Mouse (Mus musculus) kidney, adult 2 months (tissue): ENCODE measurements around the gene Mitf. TPM values are rescaled to one million over a fixed set of nuclear protein-coding genes. Genes with fewer than 3 reads are reported as not detected.
A peak's percentile ranks its signal among the peaks of the same experiment; 100 is the strongest.

Experiments
- DNase-seq: peaks from one replicate; pipeline ENCODE4 v3.0.0; 2021
- H3K27ac ChIP-seq: fragments of 200-500 bp; 2 replicates; pipeline ENCODE4 v1.5.1; 2012; ENCODE audit warnings: low read depth, low read length, control low read depth, inconsistent platforms; ENCODE audit not compliant: insufficient read depth
- H3K27me3 ChIP-seq: fragments of 200-500 bp; replicated peaks from 2 replicates; pipeline ENCODE4 v1.6.1; 2012; ENCODE audit warnings: mild to moderate bottlenecking, moderate library complexity, low read length, inconsistent platforms; ENCODE audit not compliant: control insufficient read depth, insufficient read depth
- H3K36me3 ChIP-seq: fragments of 200-500 bp; 2 replicates; pipeline ENCODE4 v1.6.1; 2012; ENCODE audit warnings: mild to moderate bottlenecking, moderate library complexity, low read length, inconsistent platforms; ENCODE audit not compliant: control insufficient read depth, insufficient read depth
- H3K4me1 ChIP-seq: fragments of 200-500 bp; 2 replicates; pipeline ENCODE4 v1.6.1; 2011; ENCODE audit warnings: low read length; ENCODE audit not compliant: control insufficient read depth, insufficient read depth
- H3K4me3 ChIP-seq: fragments of 200-500 bp; 2 replicates; pipeline ENCODE4 v1.5.1; 2011; ENCODE audit warnings: mild to moderate bottlenecking, low read depth, low read length, control low read depth; ENCODE audit not compliant: insufficient read depth
- CTCF ChIP-seq: fragments of 200-500 bp; conservative IDR thresholded peaks from 2 replicates; pipeline ENCODE4 v1.5.1; 2011; ENCODE audit warnings: low read depth, mild to moderate bottlenecking, control low read depth, low read length, moderate library complexity, mixed read lengths; ENCODE audit not compliant: insufficient read depth, insufficient read length
- POLR2A ChIP-seq: fragments of 200-500 bp; IDR thresholded peaks from one replicate; pipeline ENCODE4 v1.6.1; 2011; ENCODE audit warnings: low read depth, low read length, control low read depth
- WGBS: fragments of 180-500 bp; shearing (Covaris S2); methylation state at CpG from one replicate; pipeline ENCODE4 v1.1.7; 2018; 5-methylcytosine and 5-hydroxymethylcytosine counted together
- polyA plus RNA-seq: library from polyadenylated mRNA; depleted of rRNA; stranded (reverse); fragments of >200 nt; gene quantifications from 2 replicates; pipeline ENCODE4 v1.2.3, GENCODE M21; 2012

The Mitf gene
- polyA plus RNA-seq, 1 experiment = 8.3 TPM

DNA sequence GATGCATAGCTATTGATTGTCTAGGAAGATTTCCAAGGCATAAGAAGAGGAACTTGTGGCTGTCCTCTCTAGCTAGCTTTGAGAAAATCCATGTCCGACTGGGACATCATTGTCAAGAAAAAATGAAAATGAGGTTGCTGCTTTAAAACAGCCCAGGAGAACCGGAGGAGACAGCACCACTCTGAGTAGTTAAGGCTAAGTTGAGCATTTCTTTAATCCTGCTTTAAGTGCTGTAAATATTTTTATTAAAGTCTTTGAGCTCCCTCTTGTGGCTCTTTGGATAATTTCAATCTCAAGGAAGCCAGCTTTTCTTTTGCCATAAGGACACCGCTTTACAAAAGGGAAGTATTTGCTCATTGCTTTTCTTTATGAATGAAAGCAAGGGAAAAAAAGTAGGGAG lies 196.3 kb downstream of the Mitf start:
- H3K4me1 ChIP-seq = no peaks in the 10 kb centered on the region
- TF ChIP-seq CTCF = 0 out of 2 replicates have a peak, but pooled peaks have one; percentile 6
- no peak for TF ChIP-seq POLR2A
- 13% methylated on average over 3 of the region's 3 CpGs for WGBS
- H3K27me3 ChIP-seq = no peaks in the 10 kb centered on the region
- H3K36me3 ChIP-seq = no peaks in the 10 kb centered on the region
- H3K27ac ChIP-seq = no peak overlapping the region
- H3K4me3 ChIP-seq = no peak overlapping the region
- DNase-seq = peak; percentile 60

DNA sequence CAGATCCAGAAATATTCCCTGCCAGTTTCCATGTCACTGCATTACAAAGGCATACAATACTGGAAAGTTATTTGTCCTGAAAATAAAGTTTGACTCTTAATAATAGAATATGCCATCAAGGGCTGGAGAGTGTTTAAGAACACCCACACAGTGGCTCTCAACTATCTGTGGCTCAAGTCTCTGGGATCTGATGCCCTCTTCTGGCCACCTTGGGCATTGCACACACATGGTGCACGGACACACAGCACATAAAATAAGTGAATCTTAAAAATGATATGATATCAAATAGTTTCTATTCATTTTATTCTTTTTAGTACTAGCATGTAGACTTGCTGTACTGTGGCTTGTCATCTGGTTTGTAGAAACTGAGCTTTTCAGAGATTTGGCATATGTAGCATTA lies 198.7 kb downstream of the Mitf start:
- TF ChIP-seq CTCF (peak; percentile 62), POLR2A (no peak)
- Histone ChIP-seq H3K36me3 (no peaks in the 10 kb centered on the region), H3K27ac (no peak overlapping the region), H3K27me3 (no peaks in the 10 kb centered on the region), H3K4me3 (no peak overlapping the region), H3K4me1 (no peaks in the 10 kb centered on the region)
- DNase-seq = peak; percentile 32
- WGBS = 79% methylated on average over 1 of the region's 1 CpGs

DNA sequence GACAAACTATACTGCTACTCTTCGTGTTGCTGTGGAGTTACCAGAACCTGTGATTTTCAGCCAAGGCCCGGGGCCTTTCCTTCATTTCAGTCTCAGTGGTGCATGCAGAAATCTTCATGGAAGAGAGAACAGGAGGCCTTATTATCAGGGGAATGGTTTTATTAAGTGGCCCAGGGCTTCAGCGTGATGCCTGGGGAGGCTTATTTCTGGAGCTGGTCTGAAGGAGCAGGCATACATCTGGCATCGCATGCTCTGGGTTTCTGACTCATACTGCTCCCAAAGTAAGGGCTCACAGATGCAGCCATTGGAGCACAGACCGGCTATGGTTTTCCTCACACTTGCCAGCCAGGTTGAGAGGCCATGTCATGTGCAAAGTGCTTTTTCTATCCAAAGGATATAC lies 208.2 kb downstream of the Mitf start:
- H3K4me3 ChIP-seq = no peak overlapping the region
- no peak overlapping the region for H3K27ac ChIP-seq
- no peaks in the 10 kb centered on the region for H3K4me1 ChIP-seq
- H3K27me3 ChIP-seq = no peaks in the 10 kb centered on the region
- H3K36me3 ChIP-seq = no peaks in the 10 kb centered on the region; the same call in none of the 2 replicates
- TF ChIP-seq POLR2A (no peak), CTCF (no peak)
- no peak for DNase-seq
- WGBS = 67% methylated on average over 5 of the region's 5 CpGs

DNA sequence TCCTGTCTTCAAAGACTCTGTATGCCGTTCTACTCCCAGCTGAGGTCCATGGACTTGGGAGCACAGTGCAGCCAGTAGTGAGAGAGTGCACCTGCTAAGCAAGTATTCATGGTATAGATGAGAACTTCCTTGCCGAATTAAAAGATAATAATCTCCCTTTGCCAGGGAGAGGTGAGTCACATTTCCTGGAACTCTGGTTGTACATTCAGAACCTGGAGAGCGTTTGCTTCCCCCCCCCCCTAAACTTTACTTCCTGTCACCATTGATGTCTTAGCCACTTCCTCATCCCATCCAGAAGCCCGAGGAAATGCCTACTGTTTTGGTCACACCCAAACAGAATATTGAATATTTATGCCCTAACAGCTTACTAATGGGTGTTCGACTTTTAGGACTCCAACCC lies 209.0 kb downstream of the Mitf start:
- Histone ChIP-seq H3K4me1 (no peaks in the 10 kb centered on the region), H3K27ac (no peak overlapping the region), H3K36me3 (no peaks in the 10 kb centered on the region; the same call in none of the 2 replicates), H3K27me3 (no peaks in the 10 kb centered on the region), H3K4me3 (no peak overlapping the region)
- DNase-seq = no peak
- WGBS = 62% methylated on average over 5 of the region's 5 CpGs
- TF ChIP-seq POLR2A (no peak), CTCF (no peak)

DNA sequence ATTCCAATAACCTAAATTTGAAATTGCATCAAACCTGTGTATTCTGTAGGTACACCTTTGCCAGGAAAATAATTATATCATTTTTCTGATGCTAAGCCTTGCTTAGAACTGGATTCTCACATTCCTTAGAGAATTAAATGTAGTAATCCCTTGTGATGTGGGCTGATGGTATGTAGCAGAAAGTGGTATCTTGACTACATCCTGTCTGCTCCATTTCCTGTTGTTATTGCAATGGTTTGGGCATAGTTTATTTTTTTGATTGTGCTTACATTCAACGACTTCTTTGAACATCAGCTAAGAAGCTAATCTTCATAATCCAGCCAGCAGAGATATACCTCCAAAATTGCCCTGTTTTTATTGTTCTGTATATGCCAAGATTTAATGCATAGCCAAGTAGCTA lies 217.0 kb downstream of the Mitf start:
- H3K4me3 ChIP-seq = no peak overlapping the region
- TF ChIP-seq CTCF = no peak
- TF ChIP-seq POLR2A = no peak
- H3K27ac ChIP-seq = no peak overlapping the region
- DNase-seq = no peak
- WGBS = 50% methylated on average over 1 of the region's 1 CpGs
- H3K36me3 ChIP-seq = no peaks in the 10 kb centered on the region
- no peaks in the 10 kb centered on the region for H3K27me3 ChIP-seq
- no peaks in the 10 kb centered on the region for H3K4me1 ChIP-seq

DNA sequence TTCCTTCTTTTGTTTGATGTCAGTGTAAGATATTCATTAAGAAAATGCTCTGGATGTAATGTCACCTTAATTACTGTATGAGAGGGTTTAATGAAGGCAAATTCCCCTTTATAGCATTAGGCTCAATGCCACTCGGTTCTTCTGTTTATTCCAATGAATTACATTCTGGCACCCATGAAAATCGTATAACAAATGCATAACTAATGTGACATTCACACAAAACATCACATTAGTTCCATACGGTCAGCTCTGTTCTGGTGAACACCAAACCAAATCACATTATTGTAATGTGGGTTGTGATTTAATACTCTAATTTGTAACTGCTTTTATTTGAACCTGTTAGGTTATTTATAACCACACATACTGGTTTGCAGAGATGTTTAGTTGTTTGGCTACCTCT lies 231.7 kb downstream of the Mitf start:
- no peaks in the 10 kb centered on the region for H3K36me3 ChIP-seq
- 69% methylated on average over 3 of the region's 3 CpGs for WGBS
- no peak overlapping the region for H3K27ac ChIP-seq
- H3K4me3 ChIP-seq = no peak overlapping the region
- DNase-seq = no peak
- no peaks in the 10 kb centered on the region for H3K27me3 ChIP-seq
- no peaks in the 10 kb centered on the region for H3K4me1 ChIP-seq
- no peak for TF ChIP-seq POLR2A
- no peak for TF ChIP-seq CTCF

DNA sequence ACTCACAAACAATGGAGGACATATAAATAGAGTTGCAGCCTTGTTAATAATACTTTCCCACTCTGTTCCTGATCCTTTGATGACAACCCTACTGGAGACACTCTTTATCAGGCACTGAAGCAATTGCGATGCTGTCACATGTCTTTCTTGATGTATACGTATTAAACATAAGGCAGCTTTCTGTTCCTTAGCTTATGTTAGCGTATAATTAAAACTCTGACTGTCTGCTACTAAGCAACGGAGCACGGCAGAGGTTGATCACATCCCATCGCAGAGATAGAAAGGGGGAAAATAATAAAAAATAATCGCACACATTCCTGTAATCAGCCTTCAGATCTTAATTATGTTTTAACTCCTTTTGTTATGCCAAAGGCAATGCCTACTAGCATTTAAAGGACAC lies 234.9 kb downstream of the Mitf start:
- Histone ChIP-seq H3K36me3 (no peaks in the 10 kb centered on the region), H3K27ac (no peak overlapping the region), H3K4me3 (no peak overlapping the region), H3K27me3 (no peaks in the 10 kb centered on the region), H3K4me1 (no peaks in the 10 kb centered on the region)
- TF ChIP-seq CTCF (no peak), POLR2A (no peak)
- no peak for DNase-seq
- 85% methylated on average over 7 of the region's 7 CpGs for WGBS
